Mouse (Mus musculus): ENCODE results near the gene D930007J09Rik. TPM values are rescaled to one million over a fixed set of nuclear protein-coding genes. Genes with fewer than 3 reads are reported as not detected.

Gene D930007J09Rik
- total RNA-seq, 2 experiments from 2014 or later, result not detected

- ATAC-seq (replicated peaks; ENCODE audit: poor library complexity, severe bottlenecking), result no peak
Measured at GRCm38 (mm10) chr13:32764448-32764847, 38.2 kb downstream of the D930007J09Rik start.

DNA sequence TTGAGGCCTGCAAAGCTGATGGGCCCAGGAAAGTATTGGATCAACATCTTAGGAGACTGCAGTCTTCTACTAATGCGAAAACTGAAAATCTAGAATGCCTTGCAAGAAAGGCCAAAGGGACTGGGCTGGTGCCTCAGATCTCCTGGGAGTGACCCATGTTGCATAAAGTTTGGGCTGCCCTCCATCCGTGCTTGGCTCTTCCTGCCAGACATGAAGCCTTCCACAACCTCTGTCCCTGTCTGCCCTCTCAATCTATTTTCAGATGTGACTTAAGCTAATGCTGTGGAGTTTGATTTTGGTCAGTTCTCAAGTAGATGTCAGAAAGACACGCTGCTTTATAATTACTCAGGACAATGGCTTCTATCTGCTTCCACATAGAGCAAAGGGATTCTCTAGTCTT, 39.5 kb downstream of the D930007J09Rik start:
- ATAC-seq (replicated peaks; ENCODE audit: poor library complexity, severe bottlenecking), result no peak

DNA sequence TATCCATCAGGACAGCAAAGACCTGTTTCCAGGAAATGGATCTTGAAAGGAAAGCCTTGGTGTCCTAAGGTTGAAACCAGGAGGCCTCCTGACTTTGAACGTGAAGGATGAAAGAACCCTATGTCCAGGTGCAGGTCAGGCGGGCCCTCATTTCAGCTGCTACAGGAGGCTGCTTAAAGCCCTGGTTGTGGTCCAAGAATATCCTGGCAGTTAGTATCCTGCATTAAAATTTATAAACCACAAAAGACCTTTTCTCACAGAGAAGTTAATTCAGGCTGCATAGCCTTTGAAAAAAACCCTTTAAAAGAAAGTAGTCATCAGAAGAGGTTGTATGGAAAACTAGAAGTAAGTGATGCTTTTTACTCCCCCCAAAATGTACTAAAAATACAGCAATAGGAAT, 41.9 kb downstream of the D930007J09Rik start:
- no peak for ATAC-seq (replicated peaks; ENCODE audit: poor library complexity, severe bottlenecking)

DNA sequence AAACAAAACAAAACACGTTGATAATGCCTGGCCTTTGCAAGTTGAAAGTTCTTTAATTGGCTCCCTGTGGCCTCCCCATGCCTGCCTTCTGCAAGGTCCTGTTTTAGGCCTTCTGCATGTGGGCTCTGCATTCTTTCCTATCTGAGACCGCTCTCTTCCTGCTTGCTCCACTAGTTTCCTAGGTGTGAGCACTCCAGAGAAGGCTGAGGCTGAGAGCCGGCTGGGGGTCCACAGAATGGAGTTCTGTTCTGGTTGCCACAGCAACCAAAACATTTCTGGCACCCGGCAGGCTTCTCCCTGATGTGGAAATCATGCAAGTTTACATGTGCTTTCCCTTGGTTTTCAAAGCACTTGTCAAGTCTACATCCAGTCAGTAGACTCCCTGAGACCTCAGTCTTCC, 43.6 kb downstream of the D930007J09Rik start:
- no peak for ATAC-seq (replicated peaks; ENCODE audit: poor library complexity, severe bottlenecking)

Other genes with a start within 250 kb of the D930007J09Rik start
- gene Mylk4, start 18.9 kb downstream of the D930007J09Rik start, total RNA-seq (2014; fragmentation: Nextera tagmentation), result not detected in 2 replicates
- gene Mylk4, start 18.9 kb downstream of the D930007J09Rik start, total RNA-seq (2017), result not detected in 2 replicates
- 27.1 and 44.0 TPM in 2 replicates for gene Wrnip1, start 811 bp downstream of the D930007J09Rik start, total RNA-seq (2014; fragmentation: Nextera tagmentation)
- gene Wrnip1, start 811 bp downstream of the D930007J09Rik start, total RNA-seq (2017), result 42.0 and 48.3 TPM in 2 replicates
- gene Serpinb1a, start 48.3 kb upstream of the D930007J09Rik start, total RNA-seq (2014; fragmentation: Nextera tagmentation), result 232 and 310 TPM in 2 replicates
- 511 and 544 TPM in 2 replicates for gene Serpinb1a, start 48.3 kb upstream of the D930007J09Rik start, total RNA-seq (2017)
- gene Serpinb1c, start 95.4 kb upstream of the D930007J09Rik start, total RNA-seq (2014; fragmentation: Nextera tagmentation), result not detected in 2 replicates
- gene Serpinb1c, start 95.4 kb upstream of the D930007J09Rik start, total RNA-seq (2017), result not detected in 2 replicates
- 1.9 and 2.2 TPM in 2 replicates for gene Serpinb6b, start 162.4 kb upstream of the D930007J09Rik start, total RNA-seq (2014; fragmentation: Nextera tagmentation)
- gene Serpinb6b, start 162.4 kb upstream of the D930007J09Rik start, total RNA-seq (2017), result 5.1 and 5.9 TPM in 2 replicates
- 4.8 and 5.0 TPM in 2 replicates for gene Serpinb9, start 200.4 kb upstream of the D930007J09Rik start, total RNA-seq (2014; fragmentation: Nextera tagmentation)
- gene Serpinb9, start 200.4 kb upstream of the D930007J09Rik start, total RNA-seq (2017), result 3.2 and 4.2 TPM in 2 replicates
- gene Serpinb9b, start 224.6 kb upstream of the D930007J09Rik start, total RNA-seq (2014; fragmentation: Nextera tagmentation), result not detected in 2 replicates
- gene Serpinb9b, start 224.6 kb upstream of the D930007J09Rik start, total RNA-seq (2017), result not detected in 2 replicates

Measured in granulocyte monocyte progenitor cell, adult 5-6 weeks (primary cell).